Mouse (Mus musculus) gonadal fat pad, adult 2 months (tissue): ENCODE measurements around the gene Rpl18. TPM values are rescaled to one million over a fixed set of nuclear protein-coding genes. Genes with fewer than 3 reads are reported as not detected.

ENCODE experiments used
- DNase-seq: peaks from one replicate; pipeline ENCODE4 v3.0.0-alpha.2; 2012; ENCODE audit warnings: low read depth
- polyA plus RNA-seq: library from polyadenylated mRNA; depleted of rRNA; stranded (reverse); fragments of >200 nt; gene quantifications from 2 replicates; pipeline ENCODE4 v1.2.3, GENCODE M21; 2012

Gene Rpl18
- polyA plus RNA-seq, 1 experiment, result 1,223 TPM

DNA sequence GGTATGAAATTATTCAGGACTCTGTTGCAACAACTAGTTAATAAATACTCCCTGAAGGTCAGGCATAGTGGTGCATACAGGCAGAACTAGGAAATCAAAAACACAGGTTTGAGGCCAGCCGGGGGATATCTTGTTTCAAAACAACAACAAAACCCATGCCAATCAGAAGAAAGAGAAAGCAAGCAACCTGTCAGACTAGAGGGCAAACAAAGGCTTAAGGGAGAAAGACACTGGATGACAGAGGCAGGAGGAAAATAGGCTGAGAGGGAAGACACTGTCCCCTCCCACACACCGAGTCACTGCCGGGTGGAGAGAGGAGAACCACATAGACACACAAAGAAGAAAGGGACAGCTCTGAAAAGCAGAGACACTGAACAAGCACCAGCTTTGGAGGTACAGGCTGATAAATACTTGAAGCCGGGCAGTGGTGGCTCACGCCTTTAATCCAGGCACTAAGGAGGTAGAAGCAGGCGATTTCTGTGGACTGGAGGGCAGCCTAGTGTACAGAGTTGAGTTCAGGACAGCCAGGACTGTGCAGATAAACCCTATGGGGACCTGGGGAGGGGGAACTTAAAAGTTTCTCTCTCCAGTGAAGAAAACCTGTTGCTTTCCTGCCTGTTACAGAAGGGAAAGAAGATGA, 1.3 kb upstream of the Rpl18 start:
- DNase-seq, result no peak

DNA sequence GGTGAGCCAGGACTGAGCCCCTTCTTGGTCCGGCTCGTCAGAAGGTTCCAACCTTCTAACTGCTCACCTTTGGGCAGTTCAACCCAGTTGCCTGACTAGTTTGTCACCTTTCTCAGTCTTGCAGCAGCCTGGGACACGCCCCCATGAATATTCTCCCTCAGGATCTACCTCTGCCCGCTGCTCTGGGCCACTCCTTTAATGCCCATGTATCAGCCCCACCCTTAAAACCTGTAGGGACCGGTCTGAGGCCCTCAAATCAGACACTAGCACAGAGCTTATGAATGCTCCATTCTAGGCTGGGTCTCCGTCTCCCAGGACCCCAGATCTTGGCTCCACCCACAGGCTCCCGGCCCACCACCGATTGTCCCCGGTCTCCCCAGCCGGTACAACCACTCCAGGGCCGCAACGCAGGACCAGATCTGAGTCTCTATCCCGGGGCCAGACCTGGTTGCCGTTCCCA, 597 bp upstream of the Rpl18 start:
- DNase-seq, result no peak

DNA sequence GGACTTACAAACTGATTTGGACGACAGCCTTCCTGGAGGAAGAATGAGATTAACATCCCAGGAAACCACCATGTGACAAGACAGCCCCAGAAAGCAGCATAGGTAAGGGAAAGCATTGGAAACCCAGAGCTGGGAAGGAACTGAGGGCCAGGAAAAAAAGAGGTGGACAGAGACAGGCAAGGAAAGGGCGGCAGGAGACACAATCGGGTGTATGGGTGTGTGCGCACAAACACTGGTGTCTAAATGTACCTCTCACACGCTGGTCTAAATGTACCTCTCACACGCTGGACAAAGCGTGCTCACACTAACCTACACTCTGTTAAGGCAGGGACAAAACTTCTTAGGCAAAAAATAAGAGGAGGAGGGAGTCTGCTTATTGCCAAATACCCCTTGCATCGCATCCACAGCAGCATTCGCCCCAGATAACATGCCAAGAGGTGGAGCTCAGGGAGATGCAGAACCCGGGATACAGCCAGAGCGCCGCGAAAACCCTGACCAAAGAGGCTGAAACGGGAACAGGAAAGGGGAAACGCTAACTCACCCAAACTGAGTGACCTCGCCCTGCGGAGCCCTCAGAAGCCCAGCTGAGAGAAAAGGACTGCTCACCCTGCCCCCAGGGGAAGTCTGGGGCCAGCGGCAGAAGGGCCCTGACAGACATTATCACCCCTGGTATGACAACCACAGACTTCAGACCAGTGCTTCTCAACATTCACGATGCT, 643 bp downstream of the Rpl18 start:
- no peak for DNase-seq

DNA sequence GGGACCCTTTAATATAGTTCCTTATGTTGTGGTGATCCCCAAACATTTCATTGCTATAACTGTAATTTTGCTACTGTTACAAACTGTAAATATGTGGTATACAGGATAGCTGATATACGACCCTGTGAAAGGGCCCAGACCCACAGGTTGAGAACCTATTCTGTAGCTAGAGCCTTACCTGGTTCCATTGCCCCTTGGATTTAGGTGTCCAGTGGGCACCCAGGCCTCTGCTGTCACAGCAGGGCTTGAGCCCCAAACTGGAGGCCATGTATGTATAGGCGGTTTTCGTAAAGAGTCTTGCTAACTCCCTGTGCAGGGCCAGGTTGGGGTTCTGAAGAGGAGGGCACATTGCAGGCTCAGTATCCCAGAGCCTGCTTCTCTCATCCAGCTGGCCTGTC, 1.2 kb downstream of the Rpl18 start:
- DNase-seq, result no peak

DNA sequence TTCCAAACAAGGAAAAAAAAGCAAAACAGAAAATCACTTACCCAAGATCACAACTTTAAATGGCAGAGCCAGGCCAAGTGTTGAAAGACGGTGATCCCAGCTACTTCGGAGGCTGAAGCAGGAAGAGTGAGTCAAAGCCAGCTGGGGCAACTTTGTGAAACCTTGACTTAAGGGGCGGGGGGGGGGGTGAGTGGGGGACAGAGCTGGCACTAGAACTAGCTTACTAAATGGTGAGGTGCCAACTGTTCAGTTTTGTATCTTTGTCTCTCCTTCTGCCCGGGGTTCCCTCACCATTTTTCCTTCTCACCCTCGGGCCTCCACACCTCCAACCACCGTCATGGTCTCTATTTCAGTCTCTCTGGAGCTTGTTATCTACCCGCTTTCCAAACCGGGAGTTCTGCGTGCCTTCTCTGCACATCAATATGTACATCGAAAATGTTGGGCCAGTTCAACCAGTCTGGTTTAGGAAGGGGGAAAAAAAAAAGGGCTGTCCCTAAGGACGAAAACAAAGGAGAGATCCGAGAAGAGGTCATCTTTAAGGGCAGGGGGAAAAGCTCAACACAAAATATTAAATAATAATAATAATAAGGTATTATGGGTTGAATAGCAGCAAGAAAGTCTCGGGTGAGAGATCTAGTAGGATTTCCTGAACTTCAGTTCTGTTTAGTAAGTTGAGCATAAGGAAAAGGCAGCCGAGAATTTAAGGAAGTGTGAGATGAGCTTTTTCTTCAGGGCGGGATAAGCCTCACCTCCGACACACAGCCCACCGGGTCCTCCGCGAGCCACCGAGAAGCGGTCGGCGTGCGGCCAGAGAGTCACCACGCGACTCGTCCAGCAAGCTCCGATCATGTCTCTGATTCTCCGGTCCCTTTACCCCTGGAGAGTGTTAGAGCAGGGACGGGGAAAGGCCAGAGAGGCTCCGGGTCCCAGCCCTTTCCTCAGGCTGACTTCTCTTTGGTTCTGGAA, 2.0 kb downstream of the Rpl18 start:
- DNase-seq, result no peak

- no peak for DNase-seq
Measured at GRCm38 (mm10) chr7:45717918-45718297, 2.7 kb downstream of the Rpl18 start, which contains the start of gene Sphk2. Gene Sphk2 (minus strand): TSS chr7:45718002.

DNA sequence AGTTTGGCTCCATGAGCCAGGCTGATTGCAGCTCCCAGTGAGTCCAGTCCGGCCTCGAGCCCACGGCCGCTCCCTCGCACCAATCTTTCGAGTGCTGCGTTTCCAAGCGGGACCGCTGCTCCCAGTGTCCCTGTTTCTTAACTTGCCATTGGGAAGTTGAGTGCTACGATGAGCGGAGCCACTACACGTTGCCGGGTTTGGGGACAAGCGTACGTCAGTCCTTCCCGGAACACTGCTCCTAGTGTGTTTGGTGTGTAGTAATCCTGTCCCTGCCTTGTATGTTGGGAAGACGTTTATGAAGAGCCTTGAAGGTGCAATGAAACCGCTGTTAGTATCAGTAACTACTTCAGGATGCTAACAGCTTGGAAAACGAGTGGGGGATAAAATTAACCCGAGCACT, 3.1 kb downstream of the Rpl18 start:
- DNase-seq, result no peak

GRCm38 (mm10) chr7:45719180-45719579, 3.9 kb downstream of the Rpl18 start:
- no peak for DNase-seq

DNA sequence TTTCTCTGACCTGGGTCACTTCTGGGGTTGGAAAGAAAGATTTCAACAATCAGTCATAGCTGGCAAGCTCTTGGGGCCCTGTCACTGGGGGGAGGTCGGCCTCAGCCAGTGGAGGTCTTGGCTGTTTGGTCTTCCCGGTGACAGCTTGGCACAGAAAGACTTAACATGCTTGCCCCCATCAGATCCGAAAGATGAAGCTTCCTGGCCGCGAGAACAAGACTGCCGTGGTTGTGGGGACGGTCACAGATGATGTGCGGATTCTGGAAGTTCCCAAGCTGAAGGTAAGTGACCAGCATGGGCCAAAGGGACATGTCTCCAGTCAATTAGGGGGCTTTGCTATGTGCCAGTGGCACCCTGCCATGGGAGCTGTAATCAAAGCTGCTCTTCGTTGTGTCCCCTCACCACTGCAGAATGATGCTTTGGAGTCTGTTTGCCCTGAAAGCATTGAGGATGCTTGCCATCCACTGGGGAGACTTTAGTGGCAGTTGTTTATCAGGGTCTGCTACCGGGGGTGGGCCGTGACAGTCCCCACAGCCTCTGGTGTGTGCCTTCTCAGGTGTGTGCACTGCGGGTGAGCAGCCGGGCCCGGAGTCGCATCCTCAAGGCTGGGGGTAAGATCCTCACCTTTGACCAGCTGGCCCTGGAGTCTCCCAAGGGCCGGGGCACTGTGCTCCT, 4.6 kb downstream of the Rpl18 start:
- no peak for DNase-seq

DNA sequence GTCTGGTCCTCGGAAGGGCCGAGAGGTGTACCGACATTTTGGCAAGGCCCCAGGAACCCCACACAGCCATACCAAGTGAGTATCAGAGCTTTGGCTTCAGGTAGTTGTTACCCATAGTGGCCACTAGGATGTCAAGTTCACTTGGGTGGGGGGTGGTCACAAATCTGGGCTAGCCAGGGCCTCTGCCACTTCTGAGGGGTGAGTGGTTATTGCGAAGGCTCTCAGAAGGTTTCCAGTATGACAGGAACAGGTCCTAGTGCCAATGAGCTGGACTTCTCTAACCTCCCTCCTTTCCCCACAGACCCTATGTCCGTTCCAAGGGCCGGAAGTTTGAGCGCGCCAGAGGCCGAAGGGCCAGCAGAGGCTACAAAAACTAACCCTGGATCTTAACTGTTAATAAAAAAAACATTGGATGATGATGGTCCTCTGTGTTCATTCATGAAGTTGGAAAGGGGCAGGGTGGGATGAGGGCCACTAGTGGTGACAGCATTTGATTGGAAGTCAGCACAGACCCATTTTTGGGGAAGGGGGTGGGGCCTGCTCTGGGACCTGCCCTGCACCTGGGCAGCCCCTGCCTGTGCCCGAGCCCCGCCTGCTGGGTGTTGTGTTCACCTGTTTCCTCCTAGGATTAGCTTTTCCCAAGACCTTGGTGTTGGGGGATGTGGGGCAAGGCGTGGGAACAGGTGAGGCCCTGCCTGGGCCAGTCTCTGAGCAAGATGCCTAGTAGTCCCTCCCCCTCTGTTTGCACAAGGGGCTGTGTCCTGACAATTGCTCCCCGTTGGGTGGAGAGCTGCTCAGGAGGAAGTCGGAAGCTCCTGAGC, 5.4 kb downstream of the Rpl18 start, which contains the start of gene Fam83e:
Fam83e (plus strand) TSS at position 800 of the 821 bp plus-strand sequence.
- no peak for DNase-seq

DNA sequence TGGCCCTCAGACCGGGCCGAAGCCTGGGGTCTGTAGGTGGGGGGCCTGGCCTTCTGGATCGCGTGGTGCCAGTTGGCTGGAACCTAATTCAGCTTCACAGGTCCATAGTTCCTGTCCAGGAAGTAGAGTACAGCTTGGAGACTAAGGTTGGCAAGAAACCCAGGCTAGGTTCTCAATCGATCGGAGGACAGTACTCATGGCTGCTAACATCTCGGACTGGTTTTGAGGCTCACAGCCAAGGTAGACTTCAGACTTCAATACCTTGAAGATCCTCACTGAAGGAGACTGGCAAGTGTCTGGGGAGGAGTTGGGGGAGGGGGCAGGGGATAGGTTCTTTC, 5.9 kb downstream of the Rpl18 start:
- DNase-seq, result no peak

DNA sequence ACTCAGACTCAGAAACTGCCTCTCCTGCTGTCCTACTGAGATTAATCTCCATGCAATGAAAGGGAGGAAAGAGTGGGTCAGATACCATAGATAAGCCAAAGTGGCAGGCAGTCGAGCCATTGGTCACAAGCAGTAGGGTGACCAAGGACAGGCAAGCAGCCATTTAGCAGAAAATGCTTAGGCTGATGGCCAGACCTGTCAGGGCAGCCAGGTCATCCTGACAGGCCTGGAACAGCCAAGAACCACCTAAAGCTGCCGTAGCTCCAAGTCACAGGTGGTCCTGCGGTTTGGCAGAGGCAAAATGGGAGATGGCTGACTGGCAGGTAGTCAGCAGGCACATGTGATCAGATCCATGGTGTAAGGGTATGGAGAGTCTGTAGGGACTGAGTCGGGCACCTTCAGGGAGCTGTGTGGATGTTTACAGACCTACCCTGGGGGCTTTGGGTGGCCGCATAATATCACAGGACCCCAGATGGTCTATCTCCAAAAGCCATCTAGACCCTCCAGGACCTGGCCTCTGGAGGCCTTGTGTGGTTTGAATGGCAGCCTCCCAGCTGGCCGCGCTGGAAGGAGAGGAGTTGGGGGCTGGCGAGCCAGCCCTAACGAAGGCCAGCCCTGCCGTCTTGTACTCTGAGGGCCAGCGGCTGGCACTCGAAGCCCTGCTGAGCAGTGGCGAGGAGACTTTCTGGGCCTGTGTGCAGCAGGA, 6.5 kb downstream of the Rpl18 start:
- no peak for DNase-seq

- no peak for DNase-seq
Measured at GRCm38 (mm10) chr7:45722348-45722713, 7.1 kb downstream of the Rpl18 start.

DNA sequence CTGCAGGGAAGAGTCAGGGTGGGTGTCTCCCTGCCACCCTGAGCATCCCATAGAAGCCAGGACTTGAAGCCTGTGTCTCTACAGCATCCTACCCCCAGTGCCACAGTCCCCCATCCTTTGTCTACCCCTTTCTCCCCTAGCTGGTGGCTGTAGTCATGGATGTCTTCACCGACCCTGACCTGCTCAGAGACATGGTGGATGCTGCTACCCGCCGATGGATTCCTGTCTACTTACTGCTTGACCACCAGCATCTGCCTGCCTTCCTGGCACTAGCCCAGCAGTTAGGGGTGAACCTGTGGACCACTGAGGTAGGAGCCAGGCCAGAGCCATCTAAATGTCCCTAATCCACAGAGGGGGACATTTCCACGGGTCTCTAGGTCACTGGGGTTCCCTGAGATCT, 8.0 kb downstream of the Rpl18 start:
- DNase-seq, result no peak

- DNase-seq, result no peak
Measured at GRCm38 (mm10) chr7:45723781-45724180, 8.5 kb downstream of the Rpl18 start.

DNA sequence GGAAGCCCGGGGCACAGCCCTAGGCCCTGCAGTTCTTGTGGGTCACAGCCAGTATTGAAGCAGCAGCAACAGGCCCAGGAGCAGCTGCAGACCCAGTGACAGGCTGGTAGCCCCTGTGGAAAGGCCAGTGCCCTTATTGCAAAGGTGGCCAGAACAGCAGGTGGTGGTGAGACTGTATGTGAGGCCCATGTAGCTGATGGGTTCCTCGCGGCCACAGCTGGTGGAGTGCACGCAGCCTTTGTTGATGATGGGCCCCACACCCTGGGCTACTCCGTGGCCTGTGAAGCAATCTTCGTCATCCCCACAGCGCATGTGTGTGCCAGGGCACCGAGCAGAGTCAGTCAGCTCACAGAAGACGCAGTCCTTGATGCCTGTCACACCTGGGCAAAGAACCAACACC, 9.9 kb downstream of the Rpl18 start:
- no peak for DNase-seq

DNA sequence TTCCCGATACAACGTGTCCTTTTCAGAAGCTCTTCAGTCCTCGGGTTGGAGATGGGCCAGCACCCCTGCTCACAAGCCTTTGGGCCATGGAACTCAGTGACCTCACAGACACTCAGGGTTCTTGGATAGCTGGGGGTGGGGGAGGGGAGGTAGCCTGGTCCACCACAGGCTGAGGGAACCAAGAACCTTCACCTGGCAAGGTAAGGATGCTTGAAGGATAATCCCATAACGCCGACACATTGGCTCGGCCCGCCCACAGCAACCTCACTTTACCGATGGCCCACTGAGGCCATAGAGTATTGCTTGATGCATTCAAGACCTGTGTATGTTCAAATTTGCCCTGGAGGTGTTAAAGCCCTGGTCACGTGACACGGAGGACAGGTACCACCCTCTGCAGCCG, 10.5 kb downstream of the Rpl18 start, which contains the start of gene Spaca4:
Spaca4 (minus strand) TSS at position 101 of the 400 bp plus-strand sequence.
- no peak for DNase-seq

- no peak for DNase-seq
Measured at GRCm38 (mm10) chr7:45726419-45726818, 11.2 kb downstream of the Rpl18 start.

DNA sequence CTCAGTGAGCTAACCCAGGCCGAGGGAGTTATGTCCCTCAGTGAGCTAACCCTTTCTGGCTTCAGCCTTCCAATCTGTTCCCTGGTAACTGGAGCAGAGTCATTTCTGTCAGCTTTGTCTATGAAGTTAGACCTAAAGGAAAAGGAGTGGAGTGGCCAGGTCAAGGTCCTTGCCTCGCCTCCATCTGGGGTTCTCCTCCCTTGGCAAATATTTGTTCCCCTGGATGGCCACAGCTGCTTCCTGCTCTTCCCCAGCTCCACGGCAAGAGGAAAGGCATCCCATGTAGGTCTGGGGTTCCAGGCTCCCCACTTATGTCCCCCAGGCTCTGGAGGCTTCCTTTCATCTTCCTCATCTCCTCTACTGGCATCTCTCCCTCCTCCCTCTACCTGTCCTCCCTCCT, 12.4 kb downstream of the Rpl18 start:
- DNase-seq, result no peak

GRCm38 (mm10) chr7:45730727-45731431, 15.6 kb downstream of the Rpl18 start:
- no peak for DNase-seq
